Mouse (Mus musculus) CH12.LX (cell line): ENCODE results near the gene Hnrnpa3. TPM values are rescaled to one million over a fixed set of nuclear protein-coding genes. Genes with fewer than 3 reads are reported as not detected.

ENCODE experiments used
- DNase-seq: peaks from one replicate; pipeline ENCODE4 v3.0.0-alpha.2; 2013; ENCODE audit errors: extremely low read depth
- H3K27ac ChIP-seq: 2 replicates; pipeline ENCODE4 v1.5.1; 2012; ENCODE audit warnings: low read depth, mild to moderate bottlenecking, control low read depth, moderate library complexity; ENCODE audit not compliant: insufficient read depth
- H3K27me3 ChIP-seq: replicated peaks from 2 replicates; pipeline ENCODE3; 2012; ENCODE audit warnings: inconsistent platforms
- H3K36me3 ChIP-seq, 2 experiments: replicated peaks in 1 of 2; 2 replicates each; pipeline versions ENCODE3 to v1.6.1; 2012; ENCODE audit warnings: inconsistent platforms in 1 of 2, low read length in 1 of 2, mild to moderate bottlenecking in 1 of 2, mixed read lengths in 1 of 2, moderate library complexity in 1 of 2; ENCODE audit not compliant: control insufficient read depth in 1 of 2, insufficient read depth in 1 of 2
- H3K4me1 ChIP-seq, 2 experiments: 2 replicates each; pipeline ENCODE4 v1.6.1; 2012; ENCODE audit warnings: inconsistent platforms in 1 of 2, moderate library complexity in 1 of 2; ENCODE audit not compliant: insufficient read depth in 2 of 2, control insufficient read depth in 1 of 2
- H3K4me2 ChIP-seq: 2 replicates; pipeline ENCODE4 v1.6.1; 2012; ENCODE audit warnings: low read depth, mild to moderate bottlenecking, control low read depth; ENCODE audit not compliant: poor library complexity, insufficient read depth, severe bottlenecking
- H3K4me3 ChIP-seq, 3 experiments: fragments of 150-350 bp in 1 of 3; sonication (generic) in 1 of 3; replicated peaks in 1 of 3; 2 replicates each; pipeline versions ENCODE3 to v1.5.1; 2011 to 2012; ENCODE audit warnings: low read depth in 2 of 3, low read length in 2 of 3, mild to moderate bottlenecking in 2 of 3, moderate library complexity in 2 of 3, control low read depth in 1 of 3, improper control_type of control experiment in 1 of 3, inconsistent platforms in 1 of 3, mixed read lengths in 1 of 3; ENCODE audit not compliant: poor library complexity in 1 of 3
- H3K79me2 ChIP-seq: replicated peaks from 2 replicates; pipeline ENCODE4 v1.6.1; 2012; ENCODE audit warnings: mild to moderate bottlenecking, moderate library complexity; ENCODE audit not compliant: control insufficient read depth, poor library complexity, insufficient read depth, severe bottlenecking; ENCODE audit errors: extremely low read depth
- H3K9ac ChIP-seq: 2 replicates; pipeline ENCODE4 v1.6.1; 2012; ENCODE audit warnings: low read depth, mild to moderate bottlenecking, control low read depth, moderate library complexity; ENCODE audit not compliant: insufficient read depth
- H3K9me3 ChIP-seq: replicated peaks from 2 replicates; pipeline ENCODE3; 2012; ENCODE audit warnings: low read length, inconsistent platforms, mixed read lengths
- BHLHE40 ChIP-seq: IDR thresholded peaks from 2 replicates; pipeline ENCODE4 v1.6.1; 2011; ENCODE audit warnings: mild to moderate bottlenecking, low read depth, low read length, improper control_type of control experiment
- GABPA ChIP-seq: IDR thresholded peaks from 2 replicates; pipeline ENCODE4 v1.6.1; 2012; ENCODE audit warnings: low read depth, low read length, improper control_type of control experiment, inconsistent platforms; ENCODE audit not compliant: insufficient replicate concordance
- HCFC1 ChIP-seq: IDR thresholded peaks from 2 replicates; pipeline ENCODE4 v1.6.1; 2012; ENCODE audit warnings: low read depth, mild to moderate bottlenecking, inconsistent platforms, low read length, improper control_type of control experiment
- MAX ChIP-seq: IDR thresholded peaks from 2 replicates; pipeline ENCODE4 v1.6.1; 2011; ENCODE audit warnings: low read length, improper control_type of control experiment
- MEF2A ChIP-seq: IDR thresholded peaks from 2 replicates; pipeline ENCODE4 v1.6.1; 2014; ENCODE audit warnings: low read depth, mild to moderate bottlenecking, inconsistent platforms, low read length, improper control_type of control experiment, borderline replicate concordance
- NELFE ChIP-seq: IDR thresholded peaks from 2 replicates; pipeline ENCODE4 v1.6.1; 2011; ENCODE audit warnings: low read depth, low read length, improper control_type of control experiment
- POLR2AphosphoS2 ChIP-seq: IDR thresholded peaks from 2 replicates; pipeline ENCODE4 v1.6.1; 2011; ENCODE audit warnings: low read depth, low read length, improper control_type of control experiment
- ZC3H11A ChIP-seq: IDR thresholded peaks from 2 replicates; pipeline ENCODE4 v1.6.1; 2012; ENCODE audit warnings: low read depth, mild to moderate bottlenecking, inconsistent platforms, low read length, improper control_type of control experiment
- ZNF384 ChIP-seq: IDR thresholded peaks from 2 replicates; pipeline ENCODE4 v1.6.1; 2012; ENCODE audit warnings: low read depth, low read length, improper control_type of control experiment, inconsistent platforms
- dilution Hi-C: fragments of 300-500 bp; cut with MboI; formaldehyde crosslinking; loops from 2 replicates; pipeline ENCODE4 v1.14.3; 2020; ENCODE audit warnings: low sequenced_read_pairs; ENCODE audit not compliant: extremely low pct_unique_long_range_greater_than_20kb, extremely low pct_ligation_motif_present
- in situ Hi-C: fragments of 300-500 bp; cut with MboI; formaldehyde crosslinking; loops from 3 replicates; pipeline ENCODE4 v1.14.3; 2019; ENCODE audit warnings: low sequenced_read_pairs, low pct_ligation_motif_present, low pct_unique_long_range_greater_than_20kb, mixed read lengths
- polyA plus RNA-seq: library from polyadenylated mRNA; unstranded; fragments of >175 nt; gene quantifications from 2 replicates; pipeline ENCODE4 v1.2.1, GENCODE M21; 2012; ENCODE audit warnings: low read depth; ENCODE audit not compliant: insufficient read length
- total RNA-seq, 2 experiments: library from RNA; depleted of rRNA; stranded (reverse); fragments of 300-350 nt in 1 of 2; fragments of >200 nt in 1 of 2; gene quantifications; 2 replicates each; pipeline ENCODE4 v1.2.3; 2012 to 2014

Hnrnpa3 gene
- total and polyA plus RNA-seq, 3 experiments: 83.1 to 373 (median 229) TPM

GRCm38 (mm10) chr2:75612006-75612405 lies 47.1 kb upstream of the Hnrnpa3 start:
- H3K36me3 ChIP-seq: no peaks in the 10 kb centered on the region
- in situ Hi-C loops: loop anchor here (5.0 to 10.0 kb wide), 3 partner anchors 170 to 343 kb away; no protein-coding TSS in a partner anchor
- H3K4me3 ChIP-seq: no peak overlapping the region
- no peak for DNase-seq
- H3K9ac ChIP-seq: no peak overlapping the region
- H3K79me2 ChIP-seq: no peaks in the 10 kb centered on the region
- dilution Hi-C loops: no loop called here
- no peaks in the 10 kb centered on the region for H3K9me3 ChIP-seq
- TF ChIP-seq POLR2AphosphoS2 (no peak), GABPA (no peak), ZC3H11A (no peak)
- H3K27ac ChIP-seq: no peak overlapping the region
- H3K27me3 ChIP-seq: no peaks in the 10 kb centered on the region
- no peak overlapping the region for H3K4me2 ChIP-seq
- H3K4me1 ChIP-seq: peaks cover 5 to 24% of the 10 kb centered on the region in 2 experiments

- Histone ChIP-seq H3K9ac (no peak overlapping the region; the same call in 1 of the 2 replicates), H3K27ac (no peak overlapping the region), H3K36me3 (no peaks in the 10 kb centered on the region), H3K79me2 (no peaks in the 10 kb centered on the region), H3K4me2 (0 out of 2 replicates have a peak overlapping the region, but pooled peaks have one; percentile 7), H3K27me3 (no peaks in the 10 kb centered on the region), H3K9me3 (no peaks in the 10 kb centered on the region), H3K4me1 (peaks cover 3 to 13% of the 10 kb centered on the region in 2 experiments), H3K4me3 (no peak overlapping the region)
- DNase-seq: no peak
- TF ChIP-seq ZNF384: peak; percentile 80
- TF ChIP-seq NELFE: no peak
- 0 out of 2 replicates have a peak, but pooled peaks have one; percentile 24 for TF ChIP-seq BHLHE40
- in situ Hi-C loops (loop anchor here (5.0 to 10.0 kb wide), 3 partner anchors 169 to 342 kb away; no protein-coding TSS in a partner anchor), dilution Hi-C loops (no loop called here)
These were observed 46.0 kb upstream of the Hnrnpa3 start for GRCm38 (mm10) chr2:75612981-75613567.

GRCm38 (mm10) chr2:75614577-75614976 lies 44.5 kb upstream of the Hnrnpa3 start:
- Histone ChIP-seq H3K79me2 (no peaks in the 10 kb centered on the region), H3K4me3 (no peak overlapping the region), H3K4me2 (no peak overlapping the region), H3K27ac (no peak overlapping the region), H3K36me3 (no peaks in the 10 kb centered on the region), H3K27me3 (no peaks in the 10 kb centered on the region), H3K4me1 (peaks cover 3 to 13% of the 10 kb centered on the region in 2 experiments), H3K9me3 (no peaks in the 10 kb centered on the region), H3K9ac (no peak overlapping the region)
- in situ Hi-C loops: loop anchor here (5.0 to 10.0 kb wide), 3 partner anchors 168 to 340 kb away; no protein-coding TSS in a partner anchor
- DNase-seq: no peak
- dilution Hi-C loops: no loop called here
- TF ChIP-seq HCFC1 (no peak), MAX (no peak), MEF2A (no peak)
